Mouse (Mus musculus) midbrain, embryonic 12.5 days (tissue): ENCODE results near the gene Nudt4. TPM values are rescaled to one million over a fixed set of nuclear protein-coding genes. Genes with fewer than 3 reads are reported as not detected.

ENCODE experiments used
- ATAC-seq: fragments of 200-750 bp; cut with Nextera tagmentation; 2 replicates; pipeline ENCODE4 v1.8.0; 2017; ENCODE audit warnings: low read depth, moderate TSS enrichment, moderate library complexity; ENCODE audit not compliant: low FRiP score
- H3K27ac ChIP-seq: fragments of 300-500 bp; sonication (generic); replicated peaks from 2 replicates; pipeline ENCODE4 v1.5.1; 2016; ENCODE audit warnings: mild to moderate bottlenecking
- H3K27me3 ChIP-seq: fragments of 300-500 bp; sonication (generic); 2 replicates; pipeline ENCODE4 v1.6.1; 2016; ENCODE audit warnings: mild to moderate bottlenecking
- H3K36me3 ChIP-seq: fragments of 300-500 bp; sonication (generic); 2 replicates; pipeline ENCODE4 v1.6.1; 2016
- H3K4me1 ChIP-seq: fragments of 300-500 bp; sonication (generic); 2 replicates; pipeline ENCODE4 v1.6.1; 2016
- H3K4me2 ChIP-seq: fragments of 300-500 bp; sonication (generic); replicated peaks from 2 replicates; pipeline ENCODE4 v1.6.1; 2016; ENCODE audit warnings: mild to moderate bottlenecking, moderate library complexity
- H3K4me3 ChIP-seq: fragments of 300-500 bp; sonication (generic); 2 replicates; pipeline ENCODE4 v1.5.1; 2016; ENCODE audit warnings: mild to moderate bottlenecking
- H3K9ac ChIP-seq: fragments of 300-500 bp; sonication (generic); replicated peaks from 2 replicates; pipeline ENCODE4 v1.6.1; 2016; ENCODE audit warnings: mild to moderate bottlenecking, moderate library complexity
- H3K9me3 ChIP-seq: fragments of 300-500 bp; sonication (generic); 2 replicates; pipeline ENCODE4 v1.6.1; 2016; ENCODE audit warnings: mild to moderate bottlenecking
- WGBS: fragments of 180-500 bp; shearing (Covaris S2); methylation state at CpG from one replicate; pipeline ENCODE4 v1.1.7; 2016; 5-methylcytosine and 5-hydroxymethylcytosine counted together
- polyA plus RNA-seq: library from polyadenylated mRNA; unstranded; fragments of >200 nt; fragmentation: Nextera tagmentation; extraction: Ambion mirVana; gene quantifications from 2 replicates; pipeline ENCODE4 v1.2.1, GENCODE M21; 2016

Nudt4 gene
- polyA plus RNA-seq, 1 experiment from 2014 or later: 125 TPM

GRCm38 (mm10) chr10:95589196-95589595, 25.2 kb upstream of the Nudt4 start:
- ATAC-seq: no peak
- peaks cover 5% of the 10 kb centered on the region for H3K9me3 ChIP-seq
- H3K27ac ChIP-seq: no peak overlapping the region
- no peak overlapping the region for H3K9ac ChIP-seq
- H3K4me2 ChIP-seq: no peak overlapping the region
- no peaks in the 10 kb centered on the region for H3K36me3 ChIP-seq
- H3K4me1 ChIP-seq: no peaks in the 10 kb centered on the region
- 92% methylated on average over 4 of the region's 4 CpGs for whole genome bisulfite sequencing
- no peak overlapping the region for H3K4me3 ChIP-seq
- H3K27me3 ChIP-seq: peaks cover 12% of the 10 kb centered on the region

GRCm38 (mm10) chr10:95587509-95588220, 23.7 kb upstream of the Nudt4 start:
- H3K27me3 ChIP-seq: no peaks in the 10 kb centered on the region; the same call in 1 of the 2 replicates
- no peak overlapping the region for H3K4me3 ChIP-seq
- WGBS: 52% methylated on average over 8 of the region's 8 CpGs
- no peak overlapping the region for H3K27ac ChIP-seq
- no peak overlapping the region for H3K9ac ChIP-seq
- no peak overlapping the region for H3K4me2 ChIP-seq
- ATAC-seq: no peak
- no peaks in the 10 kb centered on the region for H3K36me3 ChIP-seq
- no peaks in the 10 kb centered on the region for H3K4me1 ChIP-seq
- H3K9me3 ChIP-seq: peaks cover 5% of the 10 kb centered on the region

GRCm38 (mm10) chr10:95585554-95585953, 21.6 kb upstream of the Nudt4 start:
- 89% methylated on average over 6 of the region's 6 CpGs for WGBS
- no peak overlapping the region for H3K9ac ChIP-seq
- no peaks in the 10 kb centered on the region for H3K36me3 ChIP-seq
- no peak overlapping the region for H3K4me2 ChIP-seq
- no peak overlapping the region for H3K4me3 ChIP-seq
- H3K4me1 ChIP-seq: no peaks in the 10 kb centered on the region
- H3K27ac ChIP-seq: no peak overlapping the region
- peaks cover 5% of the 10 kb centered on the region for H3K9me3 ChIP-seq
- no peak for ATAC-seq
- no peaks in the 10 kb centered on the region for H3K27me3 ChIP-seq

- no peak overlapping the region for H3K9ac ChIP-seq
- no peaks in the 10 kb centered on the region for H3K27me3 ChIP-seq
- H3K27ac ChIP-seq: peak overlapping the region; percentile 39; the same call in 1 of the 2 replicates
- 0 out of 2 replicates have a peak, but pooled peaks have one; percentile 30 for ATAC-seq
- H3K9me3 ChIP-seq: no peaks in the 10 kb centered on the region
- H3K4me1 ChIP-seq: peaks cover 16% of the 10 kb centered on the region; the same call in 1 of the 2 replicates
- H3K36me3 ChIP-seq: no peaks in the 10 kb centered on the region
- 28% methylated on average over 4 of the region's 4 CpGs for WGBS
- no peak overlapping the region for H3K4me2 ChIP-seq
- H3K4me3 ChIP-seq: no peak overlapping the region
Observed at GRCm38 (mm10) chr10:95577567-95577950, 13.6 kb upstream of the Nudt4 start.

GRCm38 (mm10) chr10:95576876-95577566, 13.1 kb upstream of the Nudt4 start:
- H3K27me3 ChIP-seq: no peaks in the 10 kb centered on the region
- no peak overlapping the region for H3K4me3 ChIP-seq
- no peaks in the 10 kb centered on the region for H3K36me3 ChIP-seq
- H3K9ac ChIP-seq: no peak overlapping the region
- no peak overlapping the region for H3K4me2 ChIP-seq
- 47% methylated on average over 14 of the region's 14 CpGs for WGBS
- peak overlapping the region; percentile 26; the same call in 1 of the 2 replicates for H3K27ac ChIP-seq
- H3K9me3 ChIP-seq: no peaks in the 10 kb centered on the region
- peak; percentile 49; the same call in 1 of the 2 replicates for ATAC-seq
- peaks cover 16% of the 10 kb centered on the region; the same call in 1 of the 2 replicates for H3K4me1 ChIP-seq

- H3K4me1 ChIP-seq: peaks cover 16% of the 10 kb centered on the region; the same call in 1 of the 2 replicates
- H3K9ac ChIP-seq: no peak overlapping the region
- H3K9me3 ChIP-seq: no peaks in the 10 kb centered on the region
- no peaks in the 10 kb centered on the region for H3K27me3 ChIP-seq
- no peak overlapping the region for H3K4me2 ChIP-seq
- H3K27ac ChIP-seq: no peak overlapping the region
- no peaks in the 10 kb centered on the region for H3K36me3 ChIP-seq
- no peak for ATAC-seq
- WGBS: 70% methylated on average over 10 of the region's 10 CpGs
- no peak overlapping the region for H3K4me3 ChIP-seq
Observed at GRCm38 (mm10) chr10:95575839-95576380, 12.0 kb upstream of the Nudt4 start.

GRCm38 (mm10) chr10:95574994-95575393, 11.0 kb upstream of the Nudt4 start:
- Histone ChIP-seq H3K27me3 (no peaks in the 10 kb centered on the region), H3K36me3 (no peaks in the 10 kb centered on the region), H3K27ac (no peak overlapping the region), H3K4me3 (no peak overlapping the region), H3K4me2 (no peak overlapping the region), H3K4me1 (peaks cover 16% of the 10 kb centered on the region; the same call in 1 of the 2 replicates), H3K9me3 (no peaks in the 10 kb centered on the region), H3K9ac (no peak overlapping the region)
- ATAC-seq: no peak
- 82% methylated on average over 4 of the region's 4 CpGs for WGBS

- Histone ChIP-seq H3K9me3 (no peaks in the 10 kb centered on the region), H3K4me3 (no peak overlapping the region), H3K36me3 (no peaks in the 10 kb centered on the region), H3K4me2 (no peak overlapping the region), H3K27me3 (no peaks in the 10 kb centered on the region), H3K9ac (no peak overlapping the region), H3K27ac (no peak overlapping the region), H3K4me1 (peaks cover 2% of the 10 kb centered on the region)
- no peak for ATAC-seq
- WGBS: 73% methylated on average over 2 of the region's 2 CpGs
Observed at GRCm38 (mm10) chr10:95569441-95569840, 5.5 kb upstream of the Nudt4 start.

- Histone ChIP-seq H3K4me2 (no peak overlapping the region), H3K9me3 (no peaks in the 10 kb centered on the region), H3K4me3 (no peak overlapping the region), H3K4me1 (peaks cover 4% of the 10 kb centered on the region), H3K9ac (no peak overlapping the region), H3K27me3 (no peaks in the 10 kb centered on the region), H3K36me3 (no peaks in the 10 kb centered on the region), H3K27ac (no peak overlapping the region)
- no peak for ATAC-seq
- WGBS: 79% methylated on average over 6 of the region's 6 CpGs
Observed at GRCm38 (mm10) chr10:95568016-95568415, 4.1 kb upstream of the Nudt4 start.

- no peak for ATAC-seq
- H3K27me3 ChIP-seq: no peaks in the 10 kb centered on the region
- no peak overlapping the region for H3K27ac ChIP-seq
- H3K9me3 ChIP-seq: no peaks in the 10 kb centered on the region
- H3K4me2 ChIP-seq: no peak overlapping the region
- no peak overlapping the region for H3K9ac ChIP-seq
- H3K4me1 ChIP-seq: peaks cover 4% of the 10 kb centered on the region
- WGBS: 64% methylated on average over 5 of the region's 5 CpGs
- no peaks in the 10 kb centered on the region for H3K36me3 ChIP-seq
- no peak overlapping the region for H3K4me3 ChIP-seq
Observed at GRCm38 (mm10) chr10:95567550-95567949, 3.6 kb upstream of the Nudt4 start.

- no peak for ATAC-seq
- Histone ChIP-seq H3K36me3 (no peaks in the 10 kb centered on the region), H3K4me3 (no peak overlapping the region), H3K4me2 (no peak overlapping the region), H3K9me3 (no peaks in the 10 kb centered on the region), H3K27ac (no peak overlapping the region), H3K27me3 (no peaks in the 10 kb centered on the region), H3K4me1 (peaks cover 12% of the 10 kb centered on the region), H3K9ac (no peak overlapping the region)
- 86% methylated on average over 3 of the region's 3 CpGs for WGBS
Observed at GRCm38 (mm10) chr10:95566786-95567185, 2.8 kb upstream of the Nudt4 start.
